26 mouse cellular contexts compared by ENCODE assay signal in genomic region chr9:54074901-54075300, GRCm38 (mm10). TPM values are rescaled to one million over a fixed set of nuclear protein-coding genes. Genes with fewer than 3 reads are reported as not detected.
"Had no signal": no experiment of that assay in that cellular context is flagged by ENCODE, and none has a peak within 500 bp of the region (broad histone marks: within the 10 kb centered on the region; RNA-seq: fewer than 3 reads in every experiment).

No protein-coding gene starts in this region.

- ATAC-seq: forebrain, postnatal 0 days; hindbrain, embryonic 16.5 days; inflammation-experienced regulatory T-cells, adult 6 months; intestine, embryonic 15.5 days; intestine, postnatal 0 days had no signal

- H3K27me3 ChIP-seq: heart, embryonic 12.5 days; hindbrain, embryonic 12.5 days; intestine, embryonic 15.5 days; kidney, embryonic 15.5 days had no signal

- H3K9me3 ChIP-seq: heart, embryonic 10.5 days; hindbrain, embryonic 10.5 days; hindbrain, embryonic 12.5 days; intestine, embryonic 15.5 days; kidney, embryonic 15.5 days; limb, embryonic 10.5 days; limb, embryonic 12.5 days had no signal

- H3K4me2 ChIP-seq: heart, embryonic 12.5 days; hindbrain, embryonic 12.5 days; hindbrain, embryonic 14.5 days; intestine, embryonic 15.5 days; kidney, embryonic 15.5 days; limb, embryonic 12.5 days had no signal

- DNase-seq: forebrain, postnatal 0 days; gastrocnemius, postnatal 10 days; gastrocnemius, postnatal 25 days; heart, adult 18-20 months; heart, postnatal 10 days; heart, postnatal 4 days; kidney, adult 18-20 months; kidney, adult 8-10 months; kidney, postnatal 10 days; kidney, postnatal 25 days; kidney, postnatal 4 days had no signal

- H3K9ac ChIP-seq: forebrain, postnatal 0 days; heart, embryonic 12.5 days; hindbrain, embryonic 12.5 days; hindbrain, embryonic 14.5 days; intestine, embryonic 15.5 days; kidney, embryonic 15.5 days; limb, embryonic 12.5 days had no signal

- H3K4me1 ChIP-seq: heart, embryonic 10.5 days; heart, embryonic 12.5 days; hindbrain, embryonic 10.5 days; hindbrain, embryonic 12.5 days; intestine, embryonic 15.5 days; kidney, embryonic 15.5 days; limb, embryonic 10.5 days; limb, embryonic 12.5 days had no signal

- H3K27ac ChIP-seq: heart, embryonic 10.5 days; hindbrain, embryonic 10.5 days; hindbrain, embryonic 12.5 days; hindbrain, embryonic 14.5 days; intestine, embryonic 15.5 days; kidney, embryonic 15.5 days; left cerebral cortex, adult 2 months; limb, embryonic 10.5 days; limb, embryonic 12.5 days had no signal

- H3K36me3 ChIP-seq: heart, embryonic 10.5 days; heart, embryonic 12.5 days; hindbrain, embryonic 10.5 days; hindbrain, embryonic 12.5 days; intestine, embryonic 15.5 days; kidney, embryonic 15.5 days; limb, embryonic 10.5 days; limb, embryonic 12.5 days had no signal

- H3K4me3 ChIP-seq: heart, embryonic 10.5 days; heart, embryonic 12.5 days; hindbrain, embryonic 10.5 days; hindbrain, embryonic 12.5 days; intestine, embryonic 15.5 days; kidney, embryonic 15.5 days; layer of hippocampus, adult 2 months; left cerebral cortex, adult 2 months; limb, embryonic 10.5 days; limb, embryonic 12.5 days had no signal

RNA-seq across cellular contexts. Expression of gene Tnfaip8l3, which starts 6.7 kb away (rescaled TPM):
- total RNA-seq: granulocyte monocyte progenitor cell, adult 5-6 weeks had no signal
- polyA plus RNA-seq: heart, embryonic 12.5 days; inflammation-experienced regulatory T-cells, adult 6 months had no signal
